In the genomic region with DNA sequence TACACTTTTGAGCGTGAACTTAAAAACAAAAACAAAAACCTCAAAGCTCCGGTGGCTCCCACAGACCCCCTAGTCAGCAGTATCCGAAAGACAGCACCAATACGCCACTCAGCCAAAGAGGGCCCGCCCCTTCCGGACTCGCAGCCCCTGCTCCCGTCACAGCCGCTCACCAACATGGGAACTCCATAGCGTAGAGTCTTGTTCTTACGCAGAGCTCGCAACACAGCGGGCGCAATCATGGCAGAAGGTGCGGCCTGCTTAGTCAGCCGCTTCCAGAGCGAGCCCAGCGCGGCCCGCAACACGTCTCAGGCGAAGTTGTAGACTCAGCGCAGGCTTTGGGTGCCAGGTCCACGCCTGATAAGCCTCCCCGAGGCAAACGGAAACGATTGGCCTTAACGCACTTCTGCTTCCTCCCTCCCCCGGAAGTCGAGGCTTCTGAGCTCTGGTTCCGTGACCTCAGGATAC, we compare ENCODE assay signal across 7 mouse cellular contexts. TPM values are rescaled to one million over a fixed set of nuclear protein-coding genes. Genes with fewer than 3 reads are reported as not detected.
DNase-seq lines count a peak whose midpoint lies in the region; ATAC-seq lines count a peak whose summit lies in the region.

Cox16 (minus strand) TSS at position 401 of the 465 bp plus-strand sequence.

- peak within 1 kb of the TSS; percentile 81 for H3K4me3 ChIP-seq in intestine, embryonic 16.5 days (ENCODE audit: low read length)
- peak within 1 kb of the TSS; percentile 62 for H3K4me3 ChIP-seq in midbrain, embryonic 11.5 days (ENCODE audit: low read depth, low read length)

- H3K4me2 ChIP-seq in intestine, embryonic 16.5 days (ENCODE audit: low read depth, low read length): peak within 1 kb of the TSS; percentile 64
- peak within 1 kb of the TSS; percentile 58 for H3K4me2 ChIP-seq in midbrain, embryonic 11.5 days

- H3K9me3 ChIP-seq in intestine, embryonic 16.5 days (ENCODE audit: control insufficient read depth, low read length): no peaks in the 10 kb centered on the region
- H3K9me3 ChIP-seq in midbrain, embryonic 11.5 days (ENCODE audit: control insufficient read depth, low read length): no peaks in the 10 kb centered on the region

- no peaks in the 10 kb centered on the region for H3K4me1 ChIP-seq in intestine, embryonic 16.5 days (ENCODE audit: control insufficient read depth, insufficient read depth, low read length)
- no peaks in the 10 kb centered on the region for H3K4me1 ChIP-seq in midbrain, embryonic 11.5 days (ENCODE audit: control insufficient read depth, insufficient read depth, low read length)

- no peaks in the 10 kb centered on the region for H3K36me3 ChIP-seq in intestine, embryonic 16.5 days (ENCODE audit: control insufficient read depth, insufficient read depth, low read length)
- no peaks in the 10 kb centered on the region for H3K36me3 ChIP-seq in midbrain, embryonic 11.5 days (ENCODE audit: control insufficient read depth, insufficient read depth, low read length)

- H3K27ac ChIP-seq in intestine, embryonic 16.5 days (ENCODE audit: low read length): peak within 1 kb of the TSS; percentile 98
- H3K27ac ChIP-seq in midbrain, embryonic 11.5 days (ENCODE audit: low read depth, low read length): peak within 1 kb of the TSS; percentile 75; the same call in 1 of the 2 replicates

- ATAC-seq in intestine, embryonic 16.5 days: peak; percentile 98
- peak; percentile 98 for ATAC-seq in midbrain, embryonic 11.5 days (ENCODE audit: low FRiP score)

- intact Hi-C loops in left cerebral cortex, postnatal 36 days (cut with DNase I): no loop called here

- WGBS in intestine, embryonic 16.5 days: under 1% methylated on average over 31 of the region's 31 CpGs
- WGBS in midbrain, embryonic 11.5 days: under 1% methylated on average over 31 of the region's 31 CpGs

- no peaks in the 10 kb centered on the region for H3K27me3 ChIP-seq in intestine, embryonic 16.5 days (replicated peaks; ENCODE audit: control insufficient read depth, insufficient read depth, low read length)
- H3K27me3 ChIP-seq in midbrain, embryonic 11.5 days (ENCODE audit: control insufficient read depth, insufficient read depth, low read length): no peaks in the 10 kb centered on the region

- H3K9ac ChIP-seq in intestine, embryonic 16.5 days (ENCODE audit: low read depth, low read length): peak within 1 kb of the TSS; percentile 83
- H3K9ac ChIP-seq in midbrain, embryonic 11.5 days (ENCODE audit: low read length): peak within 1 kb of the TSS; percentile 76

- peak; percentile 82 for DNase-seq in adrenal gland, adult 8-10 months
- DNase-seq in embryo, embryonic 9.5 days (ENCODE audit: extremely low spot score): peak; percentile 93
- DNase-seq in gastrocnemius, postnatal 4 days (ENCODE audit: low spot score in 2 of 2): peak; percentile 60 to 86
- peak; percentile 91 to 93 for DNase-seq in left cerebral cortex, postnatal 36 days (ENCODE audit: low spot score in 2 of 2)
- DNase-seq in midbrain, embryonic 11.5 days (ENCODE audit: low spot score, missing footprints): peak; percentile 98
- peak; percentile 77 for DNase-seq in skeletal muscle tissue, adult 2 months (ENCODE audit: low read depth, low spot score)

RNA-seq across cellular contexts. Expression of gene Cox16, which starts in this region (rescaled TPM):
- total RNA-seq in adrenal gland, adult 8-10 months (2022): 100 to 1,000 TPM in 1 of 4 experiments, 10 to 100 TPM in 3; 77.2 to 106 (median 91.9) TPM
- total RNA-seq in gastrocnemius, postnatal 4 days (2021): 10 to 100 TPM; 74.7 to 83.9 TPM
- 149 and 167 TPM in 2 replicates for polyA plus RNA-seq in intestine, embryonic 16.5 days (2015; fragmentation: Nextera tagmentation; extraction: Ambion mirVana)
- 10 to 100 TPM; 34.0 to 45.4 TPM for total RNA-seq in left cerebral cortex, postnatal 36 days (2021)
- 140 and 159 TPM in 2 replicates for polyA plus RNA-seq in midbrain, embryonic 11.5 days (2014; fragmentation: Nextera tagmentation; extraction: Ambion mirVana)

Comparison
In these comparisons a context has a peak if more than half of its experiments do, and no peak if none do; other contexts are left out.
1. Peak in every context shown above with its lines: DNase-seq, ATAC-seq, H3K4me3 ChIP-seq and H3K27ac ChIP-seq.